Mouse (Mus musculus) ES-E14 (cell line): ENCODE results near the gene Akap12. TPM values are rescaled to one million over a fixed set of nuclear protein-coding genes. Genes with fewer than 3 reads are reported as not detected.
A peak's percentile ranks its signal among the peaks of the same experiment; 100 is the strongest.

Source experiments
- DNase-seq: peaks from one replicate; pipeline ENCODE4 v3.0.0-alpha.2; 2013; ENCODE audit warnings: low read depth, low spot score
- H3K27ac ChIP-seq: 2 replicates; pipeline ENCODE4 v1.5.1; 2012; ENCODE audit warnings: low read depth, mild to moderate bottlenecking, low read length, moderate library complexity, mixed read lengths; ENCODE audit not compliant: poor library complexity, insufficient read depth, severe bottlenecking
- H3K36me3 ChIP-seq: 2 replicates; pipeline ENCODE4 v1.6.1; 2012; ENCODE audit warnings: mild to moderate bottlenecking, low read length, moderate library complexity, mixed read lengths; ENCODE audit not compliant: control insufficient read depth, poor library complexity, insufficient read depth, severe bottlenecking
- H3K4me1 ChIP-seq, 2 experiments: fragments of 150-350 bp in 1 of 2; sonication (generic) in 1 of 2; 2 replicates each; pipeline ENCODE4 v1.6.1; 2012; ENCODE audit warnings: low read length in 2 of 2, mild to moderate bottlenecking in 1 of 2, mixed read lengths in 1 of 2; ENCODE audit not compliant: control insufficient read depth in 2 of 2, insufficient read depth in 2 of 2, poor library complexity in 1 of 2
- H3K4me3 ChIP-seq, 2 experiments: fragments of 150-350 bp in 1 of 2; sonication (generic) in 1 of 2; 2 replicates each; pipeline ENCODE4 v1.5.1; 2012; ENCODE audit warnings: low read length in 2 of 2, low read depth in 1 of 2, mild to moderate bottlenecking in 1 of 2, mixed read lengths in 1 of 2; ENCODE audit not compliant: insufficient read depth in 1 of 2, poor library complexity in 1 of 2, severe bottlenecking in 1 of 2
- H3K9ac ChIP-seq: 2 replicates; pipeline ENCODE4 v1.6.1; 2012; ENCODE audit warnings: low read depth, mild to moderate bottlenecking, low read length, mixed read lengths; ENCODE audit not compliant: poor library complexity, insufficient read depth, severe bottlenecking
- H3K9me3 ChIP-seq: fragments of 150-350 bp; sonication (generic); 2 replicates; pipeline ENCODE4 v1.6.1; 2012; ENCODE audit warnings: low read depth, mild to moderate bottlenecking, low read length; ENCODE audit not compliant: control insufficient read depth, insufficient read depth
- CHD2 ChIP-seq: IDR thresholded peaks from 2 replicates; pipeline ENCODE4 v1.6.1; 2014; ENCODE audit warnings: mild to moderate bottlenecking, low read depth, low read length, inconsistent platforms
- HCFC1 ChIP-seq: IDR thresholded peaks from 2 replicates; pipeline ENCODE4 v1.6.1; 2012; ENCODE audit warnings: low read length, inconsistent platforms, borderline replicate concordance; ENCODE audit not compliant: insufficient read depth
- MAFK ChIP-seq: IDR thresholded peaks from 2 replicates; pipeline ENCODE4 v1.6.1; 2014; ENCODE audit warnings: mild to moderate bottlenecking, low read depth, low read length, inconsistent platforms; ENCODE audit not compliant: insufficient read depth
- ZC3H11A ChIP-seq: IDR thresholded peaks from 2 replicates; pipeline ENCODE4 v1.6.1; 2012; ENCODE audit warnings: low read depth, mild to moderate bottlenecking, inconsistent platforms, low read length, borderline replicate concordance
- ZNF384 ChIP-seq: IDR thresholded peaks from 2 replicates; pipeline ENCODE4 v1.6.1; 2012; ENCODE audit warnings: low read depth, low read length, inconsistent platforms
- in situ Hi-C, 2 experiments: fragments of 600-800 bp; cut with MboI; formaldehyde crosslinking; loops; one replicate each; pipeline ENCODE4 v1.15.1; 2025; ENCODE audit warnings: low sequenced_read_pairs in 2 of 2, inconsistent platforms in 1 of 2; ENCODE audit not compliant: unreplicated experiment in 2 of 2
- total RNA-seq: library from RNA; depleted of rRNA; stranded (reverse); fragments of 300-350 nt; gene quantifications from 2 replicates; pipeline ENCODE4 v1.2.3, GENCODE M21; 2012

Gene Akap12
- total RNA-seq, 1 experiment: 346 TPM

GRCm38 (mm10) chr10:4285752-4286151 is 19.6 kb downstream of the Akap12 start:
- DNase-seq: no peak
- Histone ChIP-seq H3K9me3 (no peaks in the 10 kb centered on the region), H3K9ac (peak overlapping the region; percentile 49; the same call in 1 of the 2 replicates), H3K36me3 (peaks cover 2% of the 10 kb centered on the region; the same call in 1 of the 2 replicates), H3K4me1 (peaks cover 8 to 12% of the 10 kb centered on the region in 2 experiments), H3K27ac (peak overlapping the region; percentile 58; the same call in 1 of the 2 replicates), H3K4me3 (no peak overlapping the region)
- in situ Hi-C loops: no loop called here
- TF ChIP-seq ZC3H11A (no peak), MAFK (no peak), CHD2 (no peak), ZNF384 (no peak), HCFC1 (no peak)

- peak overlapping the region; percentile 41 to 51 for H3K4me3 ChIP-seq
- H3K9ac ChIP-seq: peak overlapping the region; percentile 59; the same call in 1 of the 2 replicates
- no peaks in the 10 kb centered on the region for H3K9me3 ChIP-seq
- peaks cover 6% of the 10 kb centered on the region for H3K36me3 ChIP-seq
- peaks cover 12 to 25% of the 10 kb centered on the region in 2 experiments for H3K4me1 ChIP-seq
- peak overlapping the region; percentile 96 for H3K27ac ChIP-seq
- in situ Hi-C loops: no loop called here
- DNase-seq: no peak
- TF ChIP-seq ZC3H11A (no peak), CHD2 (no peak), MAFK (no peak)
Measured at GRCm38 (mm10) chr10:4289171-4289570, 23.0 kb downstream of the Akap12 start.

- Histone ChIP-seq H3K9ac (no peak overlapping the region), H3K9me3 (no peaks in the 10 kb centered on the region), H3K27ac (peak overlapping the region; percentile 88), H3K4me3 (peak overlapping the region; percentile 42 to 49), H3K4me1 (peaks cover 8 to 25% of the 10 kb centered on the region in 2 experiments), H3K36me3 (peaks cover 4% of the 10 kb centered on the region; the same call in 1 of the 2 replicates)
- in situ Hi-C loops: no loop called here
- TF ChIP-seq CHD2 (no peak), MAFK (no peak), HCFC1 (no peak), ZNF384 (no peak), ZC3H11A (no peak)
- peak; percentile 79 for DNase-seq
Measured at GRCm38 (mm10) chr10:4289636-4290035, 23.5 kb downstream of the Akap12 start.

GRCm38 (mm10) chr10:4290145-4290544 is 24.0 kb downstream of the Akap12 start:
- Histone ChIP-seq H3K9ac (no peak overlapping the region), H3K27ac (peak overlapping the region; percentile 88)

GRCm38 (mm10) chr10:4290561-4290960 is 24.4 kb downstream of the Akap12 start:
- H3K27ac ChIP-seq: peak overlapping the region; percentile 88
- H3K4me1 ChIP-seq: peaks cover 7 to 25% of the 10 kb centered on the region in 2 experiments
- H3K9me3 ChIP-seq: no peaks in the 10 kb centered on the region
- H3K4me3 ChIP-seq: peak overlapping the region; percentile 42 to 49; a peak in 2 of 4 replicates
- H3K36me3 ChIP-seq: peaks cover 4% of the 10 kb centered on the region; the same call in 1 of the 2 replicates
- no peak overlapping the region for H3K9ac ChIP-seq
- no peak for TF ChIP-seq MAFK
- in situ Hi-C loops: no loop called here
- no peak for DNase-seq

More at GRCm38 (mm10) chr10:4290145-4290544, 24.0 kb downstream of the Akap12 start:
- H3K9me3 ChIP-seq: no peaks in the 10 kb centered on the region
- peaks cover 8 to 25% of the 10 kb centered on the region in 2 experiments for H3K4me1 ChIP-seq
- peaks cover 4% of the 10 kb centered on the region; the same call in 1 of the 2 replicates for H3K36me3 ChIP-seq
- in situ Hi-C loops: no loop called here
- DNase-seq: no peak
- TF ChIP-seq MAFK (no peak), ZNF384 (no peak), CHD2 (no peak), ZC3H11A (no peak), HCFC1 (no peak)
- peak overlapping the region; percentile 42 to 49 for H3K4me3 ChIP-seq
